Mouse (Mus musculus): ENCODE data around the gene Dnah2. TPM values are rescaled to one million over a fixed set of nuclear protein-coding genes. Genes with fewer than 3 reads are reported as not detected.

Dnah2 gene
- total and polyA plus RNA-seq, 2 experiments from 2014 or later = 3.0 to 12.3 TPM

DNA sequence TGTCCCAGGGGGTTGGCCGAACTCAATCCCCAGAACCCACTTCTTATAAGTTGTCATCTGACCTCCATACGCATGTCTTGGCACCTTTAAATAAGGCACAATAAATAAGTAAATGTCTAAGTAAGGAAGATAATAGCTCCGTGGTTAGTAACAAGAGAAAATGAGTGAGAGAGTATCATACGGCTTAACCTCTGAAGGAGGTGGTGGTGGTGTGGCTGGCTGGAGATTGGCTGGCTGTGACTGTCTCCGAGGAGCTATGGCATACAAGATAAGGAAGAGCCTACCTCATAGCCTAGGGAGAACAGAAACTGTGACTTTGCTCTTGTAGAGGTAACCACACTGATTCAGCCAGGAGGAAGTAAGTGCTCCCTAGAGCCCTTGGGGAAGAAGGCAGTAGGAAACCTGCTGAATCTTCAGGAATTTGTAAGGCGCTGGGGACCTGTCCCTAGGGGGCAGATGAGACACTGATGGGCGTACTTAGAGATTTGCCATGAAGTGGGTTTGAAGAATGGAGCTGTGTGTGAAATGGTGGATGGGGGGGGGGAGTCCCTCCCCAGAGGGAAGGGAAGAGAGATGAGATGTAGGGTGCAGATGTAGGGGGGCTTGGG is 36.9 kb upstream of the Dnah2 start:
- H3K36me3 ChIP-seq (ENCODE audit: insufficient read depth) = peaks cover 38% of the 10 kb centered on the region
- no peak for TF ChIP-seq CTCF (IDR thresholded peaks at IDR 0.05; ENCODE audit: low read depth)
- no peak overlapping the region for H3K9ac ChIP-seq
- WGBS = 80% methylated on average over 7 of the region's 7 CpGs
- no peaks in the 10 kb centered on the region for H3K4me1 ChIP-seq (ENCODE audit: insufficient read depth)
- no peak overlapping the region for H3K27ac ChIP-seq (ENCODE audit: low read depth, low read length)
- H3K4me3 ChIP-seq (ENCODE audit: low read depth, low read length) = no peak overlapping the region
- no peak for DNase-seq
- no peak overlapping the region for H3K4me2 ChIP-seq (ENCODE audit: low read depth)
- H3K27me3 ChIP-seq (ENCODE audit: insufficient read depth, low read length) = no peaks in the 10 kb centered on the region
- no peaks in the 10 kb centered on the region for H3K9me3 ChIP-seq (ENCODE audit: low read length)
- no peak for ATAC-seq

DNA sequence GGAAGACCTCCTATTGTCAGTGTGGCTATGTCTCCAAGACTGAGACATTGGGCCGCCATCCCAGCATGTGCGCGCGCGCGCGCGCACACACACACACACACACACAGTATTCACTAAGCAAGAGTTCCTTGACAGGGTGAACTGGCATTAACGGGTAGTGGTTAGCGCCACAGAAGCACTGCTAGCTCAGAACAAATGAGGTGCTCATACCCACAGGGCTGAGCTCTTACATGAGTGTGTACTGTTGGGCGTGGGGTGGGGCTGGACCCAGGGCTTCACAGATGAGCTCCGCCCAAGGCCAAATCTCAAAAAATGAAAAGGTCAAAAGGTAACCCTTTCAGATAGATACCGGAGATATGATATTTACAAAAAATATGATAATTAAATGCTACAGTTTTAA is 36.0 kb upstream of the Dnah2 start:
- Histone ChIP-seq H3K9ac (no peak overlapping the region), H3K27ac (ENCODE audit: low read depth, low read length) (no peak overlapping the region), H3K9me3 (ENCODE audit: low read length) (no peaks in the 10 kb centered on the region), H3K4me1 (ENCODE audit: insufficient read depth) (no peaks in the 10 kb centered on the region), H3K4me3 (ENCODE audit: low read depth, low read length) (no peak overlapping the region), H3K36me3 (ENCODE audit: insufficient read depth) (peaks cover 30% of the 10 kb centered on the region), H3K27me3 (ENCODE audit: insufficient read depth, low read length) (no peaks in the 10 kb centered on the region), H3K4me2 (ENCODE audit: low read depth) (no peak overlapping the region)
- ATAC-seq (no peak), DNase-seq (no peak)
- TF ChIP-seq CTCF (IDR thresholded peaks at IDR 0.05; ENCODE audit: low read depth) = no peak
- 89% methylated on average over 13 of the region's 13 CpGs for WGBS

DNA sequence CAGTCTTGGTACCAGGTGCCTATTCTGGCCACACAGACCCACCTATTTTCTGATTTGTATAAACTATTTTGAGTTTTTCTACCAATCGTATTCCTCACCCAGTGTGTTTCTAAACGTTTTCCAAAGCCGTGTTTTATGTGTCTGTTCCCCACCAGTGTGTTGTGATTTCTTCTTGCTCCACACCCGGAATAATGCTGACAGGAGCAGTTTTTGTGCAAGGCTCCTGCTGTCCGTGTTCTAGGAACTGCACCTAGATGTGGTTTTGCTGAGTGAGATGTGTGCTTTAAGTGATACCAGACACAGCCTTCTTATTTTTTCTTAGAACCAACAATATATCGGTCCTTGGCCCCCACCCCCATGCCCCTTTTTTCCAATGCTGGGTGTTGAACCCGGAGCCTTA is 35.1 kb upstream of the Dnah2 start:
- Histone ChIP-seq H3K36me3 (ENCODE audit: insufficient read depth) (peaks cover 20% of the 10 kb centered on the region), H3K9me3 (ENCODE audit: low read length) (no peaks in the 10 kb centered on the region), H3K4me2 (ENCODE audit: low read depth) (no peak overlapping the region), H3K27me3 (ENCODE audit: insufficient read depth, low read length) (no peaks in the 10 kb centered on the region), H3K9ac (no peak overlapping the region), H3K4me1 (ENCODE audit: insufficient read depth) (no peaks in the 10 kb centered on the region), H3K27ac (ENCODE audit: low read depth, low read length) (no peak overlapping the region), H3K4me3 (ENCODE audit: low read depth, low read length) (no peak overlapping the region)
- no peak for TF ChIP-seq CTCF (IDR thresholded peaks at IDR 0.05; ENCODE audit: low read depth)
- DNase-seq = no peak
- WGBS = 84% methylated on average over 7 of the region's 7 CpGs
- no peak for ATAC-seq

DNA sequence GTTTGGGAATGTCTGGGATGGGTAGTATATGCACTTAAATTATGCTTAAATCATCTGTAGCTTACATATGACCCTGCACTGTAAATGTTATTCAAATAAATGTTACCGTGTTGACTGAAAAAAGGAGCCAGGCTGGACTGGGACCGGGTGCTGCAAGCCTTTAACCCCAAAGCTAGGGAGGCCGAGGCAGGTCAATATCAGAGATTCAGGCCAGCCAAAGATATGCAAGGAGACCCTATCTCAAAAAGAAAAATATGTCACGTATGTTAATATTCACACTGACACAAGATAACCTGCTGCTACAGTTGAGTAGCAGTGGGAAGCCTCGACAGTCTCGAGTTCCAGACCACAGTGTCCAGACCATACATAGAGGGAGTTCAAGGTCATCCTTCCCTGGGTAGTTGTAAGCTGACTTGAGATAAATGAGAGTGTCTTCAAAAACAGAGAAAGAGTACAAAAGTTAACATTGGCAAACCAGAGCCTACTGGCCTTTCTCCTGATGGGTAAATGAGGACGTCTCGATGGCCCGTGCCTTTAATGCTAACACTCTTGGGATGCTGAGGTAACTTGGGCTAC is 33.4 kb upstream of the Dnah2 start:
- TF ChIP-seq CTCF (IDR thresholded peaks at IDR 0.05; ENCODE audit: low read depth) = no peak
- WGBS = 61% methylated on average over 9 of the region's 9 CpGs
- Histone ChIP-seq H3K27me3 (ENCODE audit: insufficient read depth, low read length) (no peaks in the 10 kb centered on the region), H3K36me3 (ENCODE audit: insufficient read depth) (peaks cover 4% of the 10 kb centered on the region), H3K4me1 (ENCODE audit: insufficient read depth) (no peaks in the 10 kb centered on the region; the same call in 1 of the 2 replicates), H3K27ac (ENCODE audit: low read depth, low read length) (no peak overlapping the region), H3K4me2 (ENCODE audit: low read depth) (peak overlapping the region; percentile 78), H3K9me3 (ENCODE audit: low read length) (no peaks in the 10 kb centered on the region), H3K4me3 (ENCODE audit: low read depth, low read length) (peak overlapping the region; percentile 79; the same call in 1 of the 2 replicates), H3K9ac (no peak overlapping the region)
- DNase-seq = no peak
- ATAC-seq = no peak

DNA sequence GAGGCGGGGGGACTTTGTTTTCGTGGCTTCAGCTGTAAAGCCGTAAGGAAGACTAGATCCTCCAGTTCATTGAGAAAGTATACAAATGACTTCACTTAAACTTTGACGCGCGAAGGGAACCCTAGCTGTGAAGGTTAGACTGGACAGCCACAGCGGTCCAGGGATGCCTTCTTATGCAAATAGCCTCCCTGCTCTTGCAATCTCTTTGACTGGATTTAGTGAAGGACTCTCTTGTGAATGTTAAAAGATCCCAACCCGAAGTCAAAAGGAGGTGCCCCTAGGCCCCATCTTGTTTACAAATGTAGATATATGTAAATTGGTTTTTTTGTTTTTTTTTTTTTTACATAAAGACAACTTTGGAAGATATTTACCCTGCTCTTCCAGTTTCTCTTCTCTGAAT is 32.9 kb upstream of the Dnah2 start:
- peaks cover 3% of the 10 kb centered on the region; the same call in 1 of the 2 replicates for H3K4me1 ChIP-seq (ENCODE audit: insufficient read depth)
- H3K9ac ChIP-seq = peak overlapping the region; percentile 65
- peak overlapping the region; percentile 78 for H3K4me2 ChIP-seq (ENCODE audit: low read depth)
- no peaks in the 10 kb centered on the region for H3K27me3 ChIP-seq (ENCODE audit: insufficient read depth, low read length)
- ATAC-seq = no peak
- no peaks in the 10 kb centered on the region for H3K9me3 ChIP-seq (ENCODE audit: low read length)
- DNase-seq = no peak
- H3K36me3 ChIP-seq (ENCODE audit: insufficient read depth) = no peaks in the 10 kb centered on the region
- WGBS = 0% methylated on average over 8 of the region's 8 CpGs
- peak overlapping the region; percentile 92 for H3K27ac ChIP-seq (ENCODE audit: low read depth, low read length)
- TF ChIP-seq CTCF (IDR thresholded peaks at IDR 0.05; ENCODE audit: low read depth) = no peak
- peak overlapping the region; percentile 79 for H3K4me3 ChIP-seq (ENCODE audit: low read depth, low read length)

DNA sequence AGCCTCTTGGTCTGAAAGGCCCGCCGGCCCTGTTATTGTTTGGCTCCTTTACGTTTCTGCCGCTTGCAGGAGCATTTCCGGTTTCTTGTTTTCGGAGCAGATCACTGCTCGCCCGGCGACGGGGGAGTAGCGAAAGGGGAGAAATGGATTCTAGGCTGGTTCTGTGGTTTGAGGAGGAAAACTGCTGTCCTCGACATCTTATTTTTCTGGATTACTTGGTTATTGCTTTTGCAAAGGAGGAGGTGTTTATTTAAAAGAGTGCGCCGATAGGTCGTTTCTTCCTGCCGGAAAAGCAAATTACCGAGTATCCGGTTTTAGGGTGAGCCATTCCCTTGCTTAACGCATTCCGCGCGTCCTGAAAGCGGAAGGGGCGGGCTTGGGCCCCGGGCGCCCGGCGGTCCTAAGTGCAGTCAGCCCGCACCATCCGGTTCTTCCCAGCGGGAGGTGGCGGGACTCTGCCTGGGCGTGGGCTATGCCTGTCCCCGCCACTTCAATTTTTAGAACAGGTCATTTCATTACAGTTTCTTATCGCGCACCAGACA is 32.3 kb upstream of the Dnah2 start:
- no peak for TF ChIP-seq CTCF (IDR thresholded peaks at IDR 0.05; ENCODE audit: low read depth)
- Histone ChIP-seq H3K4me2 (ENCODE audit: low read depth) (peak overlapping the region; percentile 78), H3K9ac (peak overlapping the region; percentile 65), H3K27ac (ENCODE audit: low read depth, low read length) (peak overlapping the region; percentile 92), H3K36me3 (ENCODE audit: insufficient read depth) (no peaks in the 10 kb centered on the region), H3K4me1 (ENCODE audit: insufficient read depth) (peaks cover 4% of the 10 kb centered on the region; the same call in 1 of the 2 replicates), H3K9me3 (ENCODE audit: low read length) (no peaks in the 10 kb centered on the region), H3K4me3 (ENCODE audit: low read depth, low read length) (peak overlapping the region; percentile 79), H3K27me3 (ENCODE audit: insufficient read depth, low read length) (no peaks in the 10 kb centered on the region)
- DNase-seq = peak; percentile 95
- under 1% methylated on average over 36 of the region's 36 CpGs for WGBS
- peak; percentile 85 for ATAC-seq

DNA sequence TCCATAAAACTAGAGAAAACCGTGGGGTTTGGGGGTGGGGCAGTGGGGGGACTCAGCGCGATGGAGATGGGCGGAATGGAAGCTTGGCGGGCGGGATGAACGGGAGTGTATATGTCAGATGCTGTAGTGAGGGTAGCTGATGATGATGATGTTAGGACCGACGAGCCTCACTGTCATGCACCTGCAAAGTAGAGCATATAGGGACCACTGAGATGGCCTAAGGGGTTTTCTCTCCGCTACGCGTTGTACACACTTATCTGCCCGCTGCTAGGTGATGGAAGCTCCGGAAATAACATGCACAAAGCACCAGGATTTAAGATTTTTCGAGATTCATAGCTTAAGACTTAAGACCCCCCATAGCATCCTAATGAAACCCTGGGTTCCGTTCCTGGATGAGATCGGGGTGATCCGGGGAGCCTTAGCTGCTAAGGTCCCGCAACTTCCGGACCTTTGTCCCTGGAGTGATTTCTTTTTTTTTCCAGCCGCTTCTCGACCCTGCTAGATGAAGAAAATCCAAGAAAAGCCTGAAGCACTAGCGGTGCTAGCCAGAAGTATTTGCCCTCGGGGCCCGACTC is 31.7 kb upstream of the Dnah2 start:
- no peak for TF ChIP-seq CTCF (IDR thresholded peaks at IDR 0.05; ENCODE audit: low read depth)
- Histone ChIP-seq H3K27ac (ENCODE audit: low read depth, low read length) (peak overlapping the region; percentile 92), H3K4me2 (ENCODE audit: low read depth) (peak overlapping the region; percentile 78), H3K9me3 (ENCODE audit: low read length) (no peaks in the 10 kb centered on the region), H3K27me3 (ENCODE audit: insufficient read depth, low read length) (no peaks in the 10 kb centered on the region), H3K4me3 (ENCODE audit: low read depth, low read length) (peak overlapping the region; percentile 79), H3K9ac (peak overlapping the region; percentile 65), H3K4me1 (ENCODE audit: insufficient read depth) (peaks cover 4% of the 10 kb centered on the region; the same call in 1 of the 2 replicates), H3K36me3 (ENCODE audit: insufficient read depth) (no peaks in the 10 kb centered on the region)
- ATAC-seq (no peak), DNase-seq (no peak)
- under 1% methylated on average over 25 of the region's 25 CpGs for WGBS
